Mouse (Mus musculus) cortical plate, adult 2 months (tissue): ENCODE results near the gene Prdm1.

Source experiments
- CTCF ChIP-seq: fragments of 200-500 bp; IDR thresholded peaks from 2 replicates; pipeline ENCODE4 v1.5.1; 2011; ENCODE audit warnings: mild to moderate bottlenecking, control low read depth, low read length; ENCODE audit not compliant: insufficient read depth; ENCODE audit errors: extremely low read depth
- POLR2A ChIP-seq: fragments of 200-500 bp; IDR thresholded peaks from 2 replicates; pipeline ENCODE4 v1.6.1; 2011; ENCODE audit warnings: mild to moderate bottlenecking, low read length, control low read depth; ENCODE audit not compliant: insufficient read depth; ENCODE audit errors: extremely low read depth

GRCm38 (mm10) chr10:44431689-44432088 lies 96.6 kb downstream of the Prdm1 start:
- TF ChIP-seq POLR2A (no peak), CTCF (no peak)
